In the genomic region with DNA sequence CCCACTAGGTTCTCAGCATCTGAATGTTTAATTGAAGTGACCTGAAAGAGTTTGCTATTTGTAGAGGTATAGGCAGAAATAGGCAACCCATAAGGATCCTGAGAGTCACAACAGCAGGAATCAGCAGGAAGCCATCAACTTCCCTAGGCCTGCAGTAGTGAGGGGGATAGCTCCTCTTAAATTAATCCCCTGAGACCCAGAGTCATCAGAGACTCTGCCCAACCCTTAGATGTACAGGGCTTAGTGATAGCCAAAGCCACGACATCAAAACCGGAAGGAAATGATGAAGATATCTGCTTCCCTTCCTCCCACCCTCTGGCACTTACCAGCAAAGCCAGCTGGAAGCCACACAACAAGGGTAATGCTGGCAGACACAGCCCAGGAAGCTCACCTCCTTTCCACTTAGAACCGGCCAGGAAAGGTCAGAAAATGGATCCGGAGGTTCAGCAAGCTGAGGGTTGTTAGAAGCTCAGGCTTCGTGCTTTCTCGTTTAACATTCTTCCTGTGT, we compare ENCODE assay signal across 13 mouse cellular contexts.
A peak's percentile ranks its signal among the peaks of the same experiment; 100 is the strongest.
DNase-seq lines count a peak whose midpoint lies in the region; ATAC-seq and TF ChIP-seq lines count a peak whose summit lies in the region.
"Had no signal": no experiment of that assay in that cellular context is flagged by ENCODE, and none has a peak within 500 bp of the region (broad histone marks: within the 10 kb centered on the region; RNA-seq: fewer than 3 reads in every experiment).

No protein-coding gene starts in this region.

- 7% methylated on average over 6 of the region's 6 CpGs for WGBS in kidney, embryonic 16.5 days
- WGBS in kidney, postnatal 0 days, result 9% methylated on average over 6 of the region's 6 CpGs

- ATAC-seq in kidney, embryonic 16.5 days (ENCODE audit: low FRiP score, low TSS enrichment), result peak; percentile 51; the same call in 1 of the 2 replicates
- no peak for ATAC-seq in kidney, postnatal 0 days (replicated peaks; ENCODE audit: low FRiP score, low read depth)
- ATAC-seq: forebrain, embryonic 13.5 days; intestine, postnatal 0 days; midbrain, embryonic 15.5 days had no signal

- intact Hi-C loops in heart, postnatal 25 days (cut with DNase I), result no loop called here

- H3K4me2 ChIP-seq in kidney, embryonic 16.5 days (replicated peaks; ENCODE audit: low read depth, low read length), result no peak overlapping the region
- no peak overlapping the region for H3K4me2 ChIP-seq in kidney, postnatal 0 days (ENCODE audit: low read length)
- H3K4me2 ChIP-seq: forebrain, embryonic 13.5 days; hindbrain, embryonic 12.5 days; lung, embryonic 15.5 days; midbrain, embryonic 15.5 days had no signal

- TF ChIP-seq CTCF in kidney, postnatal 0 days (IDR thresholded peaks at IDR 0.05; ENCODE audit: low read depth), result no peak

- peaks cover 5% of the 10 kb centered on the region for H3K4me1 ChIP-seq in kidney, embryonic 16.5 days (ENCODE audit: insufficient read depth, low read length)
- 0 out of 2 replicates have a peak, but pooled peaks cover 3% of the 10 kb centered on the region for H3K4me1 ChIP-seq in kidney, postnatal 0 days (replicated peaks; ENCODE audit: insufficient read depth, low read length)
- H3K4me1 ChIP-seq: lung, embryonic 15.5 days; midbrain, embryonic 15.5 days had no signal

- H3K27me3 ChIP-seq in kidney, embryonic 16.5 days (ENCODE audit: insufficient read depth, low read length), result no peaks in the 10 kb centered on the region
- no peaks in the 10 kb centered on the region for H3K27me3 ChIP-seq in kidney, postnatal 0 days (ENCODE audit: insufficient read depth, low read length)
- H3K27me3 ChIP-seq: forebrain, embryonic 13.5 days; hindbrain, embryonic 12.5 days; lung, embryonic 15.5 days; midbrain, embryonic 15.5 days had no signal

- no peaks in the 10 kb centered on the region for H3K9me3 ChIP-seq in kidney, embryonic 16.5 days (ENCODE audit: low read length)
- H3K9me3 ChIP-seq in kidney, postnatal 0 days (replicated peaks; ENCODE audit: low read length), result no peaks in the 10 kb centered on the region
- H3K9me3 ChIP-seq: forebrain, embryonic 13.5 days; hindbrain, embryonic 12.5 days; lung, embryonic 15.5 days; midbrain, embryonic 15.5 days had no signal

- no peak overlapping the region for H3K27ac ChIP-seq in kidney, embryonic 16.5 days (ENCODE audit: low read length)
- no peak overlapping the region for H3K27ac ChIP-seq in kidney, postnatal 0 days
- H3K27ac ChIP-seq: forebrain, embryonic 13.5 days; hindbrain, embryonic 12.5 days; lung, embryonic 15.5 days; midbrain, embryonic 15.5 days had no signal

- H3K36me3 ChIP-seq in kidney, embryonic 16.5 days (ENCODE audit: insufficient read depth, low read length), result no peaks in the 10 kb centered on the region
- H3K36me3 ChIP-seq in kidney, postnatal 0 days (ENCODE audit: insufficient read depth, low read length), result no peaks in the 10 kb centered on the region
- H3K36me3 ChIP-seq: hindbrain, embryonic 12.5 days; lung, embryonic 15.5 days; midbrain, embryonic 15.5 days had no signal

- H3K4me3 ChIP-seq in kidney, embryonic 16.5 days (ENCODE audit: low read length), result no peak overlapping the region
- H3K4me3 ChIP-seq in kidney, postnatal 0 days (replicated peaks; ENCODE audit: low read depth, low read length), result no peak overlapping the region
- H3K4me3 ChIP-seq: forebrain, embryonic 13.5 days; hindbrain, embryonic 12.5 days; lung, embryonic 15.5 days; midbrain, embryonic 15.5 days had no signal

- H3K9ac ChIP-seq in kidney, embryonic 16.5 days (replicated peaks; ENCODE audit: low read length), result no peak overlapping the region
- H3K9ac ChIP-seq in kidney, postnatal 0 days (ENCODE audit: low read depth, low read length), result no peak overlapping the region
- H3K9ac ChIP-seq: forebrain, embryonic 13.5 days; hindbrain, embryonic 12.5 days; lung, embryonic 15.5 days; midbrain, embryonic 15.5 days had no signal

- DNase-seq in heart, adult 8-10 months (ENCODE audit: low spot score), result peak; percentile 3
- no peak for DNase-seq in heart, postnatal 25 days (ENCODE audit: low spot score)
- DNase-seq in kidney, adult 18-20 months, result no peak
- DNase-seq in kidney, postnatal 0 days (ENCODE audit: low spot score), result peak; percentile 51
- DNase-seq in ovary, adult 18-20 months (ENCODE audit: low spot score), result no peak
- no peak for DNase-seq in right cerebral cortex, postnatal 14 days
- DNase-seq: right cerebral cortex, postnatal 4 days had no signal

Comparison
In these comparisons a context has a peak if more than half of its experiments do, and no peak if none do; other contexts are left out.
1. DNase-seq: peak in heart, adult 8-10 months (single experiment) and kidney, postnatal 0 days (single experiment); none in heart, postnatal 25 days (single experiment), kidney, adult 18-20 months (single experiment), ovary, adult 18-20 months (single experiment) and right cerebral cortex, postnatal 14 days (single experiment).